Comparison of ENCODE assay signal across 9 mouse cellular contexts in the genomic region with DNA sequence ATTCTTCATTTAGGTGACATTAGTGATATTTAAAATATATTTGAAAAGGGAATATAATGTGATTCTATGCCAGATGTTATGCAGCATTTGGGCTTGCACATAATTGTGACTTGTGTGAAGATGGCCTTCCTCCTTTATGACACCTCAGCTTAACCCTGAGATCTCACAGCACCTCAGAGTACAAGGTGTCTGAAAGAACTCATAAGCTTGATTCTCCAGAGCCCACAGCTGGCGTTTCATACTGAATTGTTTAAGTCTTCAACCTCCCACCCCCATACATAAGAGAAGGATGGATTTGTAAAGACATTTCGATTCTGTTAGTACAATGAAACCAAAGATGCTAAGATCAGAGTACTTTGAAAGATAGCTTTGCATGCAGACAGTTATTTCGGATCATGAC. TPM values are rescaled to one million over a fixed set of nuclear protein-coding genes. Genes with fewer than 3 reads are reported as not detected.
DNase-seq lines count a peak whose midpoint lies in the region; ATAC-seq lines count a peak whose summit lies in the region.
"Had no signal": no experiment of that assay in that cellular context is flagged by ENCODE, and none has a peak within 500 bp of the region (broad histone marks: within the 10 kb centered on the region; RNA-seq: fewer than 3 reads in every experiment).

No protein-coding gene starts in this region.

- H3K9ac ChIP-seq in heart, embryonic 14.5 days (ENCODE audit: low read length) = peak overlapping the region; percentile 95
- peak overlapping the region; percentile 84; the same call in 1 of the 2 replicates for H3K9ac ChIP-seq in hindbrain, embryonic 12.5 days
- H3K9ac ChIP-seq in midbrain, embryonic 11.5 days (ENCODE audit: low read length) = peak overlapping the region; percentile 91

- WGBS in heart, embryonic 14.5 days = 69% methylated on average over 3 of the region's 3 CpGs
- WGBS in hindbrain, embryonic 12.5 days = 75% methylated on average over 3 of the region's 3 CpGs
- WGBS in midbrain, embryonic 11.5 days = 69% methylated on average over 3 of the region's 3 CpGs

- peaks cover 0 to 13% of the 10 kb centered on the region in 2 experiments; a peak in 3 of 4 replicates for H3K4me1 ChIP-seq in heart, embryonic 14.5 days (ENCODE audit: control insufficient read depth in 2 of 2, insufficient read depth in 2 of 2, low read length in 2 of 2)
- peaks cover 7% of the 10 kb centered on the region for H3K4me1 ChIP-seq in hindbrain, embryonic 12.5 days
- peaks cover 5% of the 10 kb centered on the region for H3K4me1 ChIP-seq in midbrain, embryonic 11.5 days (ENCODE audit: control insufficient read depth, insufficient read depth, low read length)

- no peaks in the 10 kb centered on the region for H3K27me3 ChIP-seq in heart, embryonic 14.5 days (ENCODE audit: control insufficient read depth, insufficient read depth, low read length)
- H3K27me3 ChIP-seq in hindbrain, embryonic 12.5 days = no peaks in the 10 kb centered on the region
- H3K27me3 ChIP-seq in midbrain, embryonic 11.5 days (ENCODE audit: control insufficient read depth, insufficient read depth, low read length) = no peaks in the 10 kb centered on the region

- H3K27ac ChIP-seq in heart, embryonic 14.5 days (replicated peaks in 1 of 2; ENCODE audit: control insufficient read depth in 1 of 2, insufficient read depth in 1 of 2, low read depth in 2 of 2, low read length in 2 of 2) = no peak overlapping the region
- no peak overlapping the region for H3K27ac ChIP-seq in hindbrain, embryonic 12.5 days
- no peak overlapping the region for H3K27ac ChIP-seq in midbrain, embryonic 11.5 days (ENCODE audit: low read depth, low read length)

- no peak for ATAC-seq in heart, embryonic 14.5 days (ENCODE audit: insufficient number of reproducible peaks, insufficient read depth, low FRiP score, low read depth)
- ATAC-seq in hindbrain, embryonic 12.5 days (ENCODE audit: low FRiP score) = no peak
- no peak for ATAC-seq in midbrain, embryonic 11.5 days (ENCODE audit: low FRiP score)

- no peaks in the 10 kb centered on the region for H3K9me3 ChIP-seq in heart, embryonic 14.5 days (ENCODE audit: control insufficient read depth, low read length)
- no peaks in the 10 kb centered on the region for H3K9me3 ChIP-seq in hindbrain, embryonic 12.5 days (replicated peaks)
- no peaks in the 10 kb centered on the region for H3K9me3 ChIP-seq in midbrain, embryonic 11.5 days (ENCODE audit: control insufficient read depth, low read length)

- H3K4me3 ChIP-seq in heart, embryonic 14.5 days (ENCODE audit: control insufficient read depth in 1 of 2, insufficient read depth in 1 of 2, low read depth in 1 of 2, low read length in 2 of 2) = peak overlapping the region; percentile 74 to 98; a peak in 3 of 4 replicates
- H3K4me3 ChIP-seq in hindbrain, embryonic 12.5 days = peak overlapping the region; percentile 79
- peak overlapping the region; percentile 69; the same call in 1 of the 2 replicates for H3K4me3 ChIP-seq in midbrain, embryonic 11.5 days (ENCODE audit: low read depth, low read length)

- peaks cover 8% of the 10 kb centered on the region for H3K36me3 ChIP-seq in heart, embryonic 14.5 days (ENCODE audit: control insufficient read depth, insufficient read depth, low read length)
- H3K36me3 ChIP-seq in hindbrain, embryonic 12.5 days = no peaks in the 10 kb centered on the region
- H3K36me3 ChIP-seq in midbrain, embryonic 11.5 days (ENCODE audit: control insufficient read depth, insufficient read depth, low read length) = no peaks in the 10 kb centered on the region

- peak overlapping the region; percentile 91 for H3K4me2 ChIP-seq in heart, embryonic 14.5 days (ENCODE audit: low read length)
- H3K4me2 ChIP-seq in hindbrain, embryonic 12.5 days (replicated peaks) = peak overlapping the region; percentile 84
- peak overlapping the region; percentile 77 for H3K4me2 ChIP-seq in midbrain, embryonic 11.5 days

- no peak for DNase-seq in heart, postnatal 4 days
- DNase-seq in adipocyte (ENCODE audit: low spot score) = peak; percentile 8
- peak; percentile 81 for DNase-seq in midbrain, embryonic 11.5 days (ENCODE audit: low spot score, missing footprints)
- DNase-seq in ovary, postnatal 10 days (ENCODE audit: low spot score) = no peak
- no peak for DNase-seq in adrenal gland, adult 8-10 months
- no peak for DNase-seq in frontal cortex, postnatal 10 days (ENCODE audit: low spot score in 2 of 2)
- DNase-seq: cerebellum, postnatal 14 days had no signal

RNA-seq across cellular contexts. Expression of a gene that starts 0.5 kb away (rescaled TPM):
- polyA plus RNA-seq in heart, embryonic 14.5 days (2014; fragmentation: Nextera tagmentation; extraction: Ambion mirVana) = 2.3 TPM in 2 replicates
- 10 to 100 TPM; 13.7 to 14.7 TPM for total RNA-seq in heart, postnatal 4 days (2021)
- polyA plus RNA-seq in hindbrain, embryonic 12.5 days (2016; fragmentation: Nextera tagmentation; extraction: Ambion mirVana) = 1.6 and 1.8 TPM in 2 replicates
- 1.3 and 1.8 TPM in 2 replicates for polyA plus RNA-seq in midbrain, embryonic 11.5 days (2014; fragmentation: Nextera tagmentation; extraction: Ambion mirVana)
- 10 to 100 TPM; 20.9 to 26.6 (median 23.5) TPM for total RNA-seq in adrenal gland, adult 8-10 months (2022)

RNA-seq across cellular contexts. Expression of a gene that starts 1.0 kb away (rescaled TPM):
- polyA plus RNA-seq in heart, embryonic 14.5 days (2014; fragmentation: Nextera tagmentation; extraction: Ambion mirVana) = 26.6 and 27.0 TPM in 2 replicates
- total RNA-seq in heart, postnatal 4 days (2021) = 10 to 100 TPM; 28.2 to 29.8 TPM
- polyA plus RNA-seq in hindbrain, embryonic 12.5 days (2016; fragmentation: Nextera tagmentation; extraction: Ambion mirVana) = 27.6 and 27.7 TPM in 2 replicates
- polyA plus RNA-seq in midbrain, embryonic 11.5 days (2014; fragmentation: Nextera tagmentation; extraction: Ambion mirVana) = 22.0 and 24.7 TPM in 2 replicates
- 10 to 100 TPM; 45.5 to 57.0 (median 50.4) TPM for total RNA-seq in adrenal gland, adult 8-10 months (2022)

Comparison
In these comparisons a context has a peak if more than half of its experiments do, and no peak if none do; other contexts are left out.
1. DNase-seq: peak in adipocyte (single experiment) and midbrain, embryonic 11.5 days (single experiment); none in heart, postnatal 4 days (single experiment), ovary, postnatal 10 days (single experiment), adrenal gland, adult 8-10 months (single experiment) and frontal cortex, postnatal 10 days (0 of 2).
2. Peak in every context shown above with its lines, with median percentiles within 50 percentile points of each other: H3K4me2 ChIP-seq, H3K4me3 ChIP-seq and H3K9ac ChIP-seq.